Mouse (Mus musculus): ENCODE measurements around the gene Dpm3. TPM values are rescaled to one million over a fixed set of nuclear protein-coding genes. Genes with fewer than 3 reads are reported as not detected.

Dpm3 gene
- polyA plus RNA-seq, 1 experiment = 228 TPM

- Histone ChIP-seq H3K79me2 (ENCODE audit: control insufficient read depth, insufficient read depth) (no peaks in the 10 kb centered on the region), H3K36me3 (ENCODE audit: control insufficient read depth, insufficient read depth) (no peaks in the 10 kb centered on the region), H3K79me3 (ENCODE audit: low read depth) (no peaks in the 10 kb centered on the region), H3K27me3 (ENCODE audit: control insufficient read depth, insufficient read depth, insufficient read length) (no peaks in the 10 kb centered on the region), H3ac (ENCODE audit: control insufficient read depth, insufficient read length, low read depth) (peak overlapping the region; percentile 54), H3K4me3 (ENCODE audit: insufficient read depth, poor library complexity, severe bottlenecking) (no peak overlapping the region)
- no peak for TF ChIP-seq FOSL1 (IDR thresholded peaks at IDR 0.05; ENCODE audit: insufficient read depth, low read length, poor library complexity, severe bottlenecking)
- no peak for TF ChIP-seq USF1 (IDR thresholded peaks at IDR 0.05; ENCODE audit: low read depth)
- TF ChIP-seq MYOG (IDR thresholded peaks at IDR 0.05; ENCODE audit: control insufficient read depth, extremely low read depth, insufficient read length) = no peak
- no peak for TF ChIP-seq MAX (IDR thresholded peaks at IDR 0.05)
- no peak for TF ChIP-seq CTCF (IDR thresholded peaks at IDR 0.05; ENCODE audit: control insufficient read depth, insufficient read depth, insufficient read length)
- no peak for TF ChIP-seq MYOD1 (IDR thresholded peaks at IDR 0.05; ENCODE audit: control insufficient read depth, insufficient read length, low read depth)
- no peak for TF ChIP-seq CEBPB (IDR thresholded peaks at IDR 0.05; ENCODE audit: low read depth)
These were observed 40.3 kb downstream of the Dpm3 start for GRCm38 (mm10) chr3:89299499-89299898.

- Histone ChIP-seq H3K4me3 (ENCODE audit: insufficient read depth, poor library complexity, severe bottlenecking) (no peak overlapping the region), H3K79me2 (ENCODE audit: control insufficient read depth, insufficient read depth) (no peaks in the 10 kb centered on the region), H3K27me3 (ENCODE audit: control insufficient read depth, insufficient read depth, insufficient read length) (no peaks in the 10 kb centered on the region), H3K79me3 (ENCODE audit: low read depth) (no peaks in the 10 kb centered on the region), H3ac (ENCODE audit: control insufficient read depth, insufficient read length, low read depth) (no peak overlapping the region), H3K36me3 (ENCODE audit: control insufficient read depth, insufficient read depth) (no peaks in the 10 kb centered on the region)
- TF ChIP-seq CTCF (IDR thresholded peaks at IDR 0.05; ENCODE audit: control insufficient read depth, insufficient read depth, insufficient read length) (no peak), MYOG (IDR thresholded peaks at IDR 0.05; ENCODE audit: control insufficient read depth, extremely low read depth, insufficient read length) (no peak), CEBPB (IDR thresholded peaks at IDR 0.05; ENCODE audit: low read depth) (no peak), MYOD1 (IDR thresholded peaks at IDR 0.05; ENCODE audit: control insufficient read depth, insufficient read length, low read depth) (no peak), MAX (IDR thresholded peaks at IDR 0.05) (no peak), USF1 (IDR thresholded peaks at IDR 0.05; ENCODE audit: low read depth) (no peak), FOSL1 (IDR thresholded peaks at IDR 0.05; ENCODE audit: insufficient read depth, low read length, poor library complexity, severe bottlenecking) (no peak)
These were observed 40.9 kb downstream of the Dpm3 start for GRCm38 (mm10) chr3:89300071-89300470.

- Histone ChIP-seq H3ac (ENCODE audit: control insufficient read depth, insufficient read length, low read depth) (no peak overlapping the region), H3K36me3 (ENCODE audit: control insufficient read depth, insufficient read depth) (no peaks in the 10 kb centered on the region), H3K79me2 (ENCODE audit: control insufficient read depth, insufficient read depth) (no peaks in the 10 kb centered on the region), H3K27me3 (ENCODE audit: control insufficient read depth, insufficient read depth, insufficient read length) (no peaks in the 10 kb centered on the region), H3K79me3 (ENCODE audit: low read depth) (no peaks in the 10 kb centered on the region), H3K4me3 (ENCODE audit: insufficient read depth, poor library complexity, severe bottlenecking) (no peak overlapping the region)
- no peak for TF ChIP-seq MYOG (IDR thresholded peaks at IDR 0.05; ENCODE audit: control insufficient read depth, extremely low read depth, insufficient read length)
- TF ChIP-seq USF1 (IDR thresholded peaks at IDR 0.05; ENCODE audit: low read depth) = no peak
- no peak for TF ChIP-seq CTCF (IDR thresholded peaks at IDR 0.05; ENCODE audit: control insufficient read depth, insufficient read depth, insufficient read length)
- TF ChIP-seq CEBPB (IDR thresholded peaks at IDR 0.05; ENCODE audit: low read depth) = no peak
- TF ChIP-seq MYOD1 (IDR thresholded peaks at IDR 0.05; ENCODE audit: control insufficient read depth, insufficient read length, low read depth) = no peak
- TF ChIP-seq MAX (IDR thresholded peaks at IDR 0.05) = no peak
- TF ChIP-seq FOSL1 (IDR thresholded peaks at IDR 0.05; ENCODE audit: insufficient read depth, low read length, poor library complexity, severe bottlenecking) = no peak
These were observed 41.4 kb downstream of the Dpm3 start for GRCm38 (mm10) chr3:89300514-89300913.

- Histone ChIP-seq H3K4me3 (ENCODE audit: insufficient read depth, poor library complexity, severe bottlenecking) (no peak overlapping the region), H3K36me3 (ENCODE audit: control insufficient read depth, insufficient read depth) (no peaks in the 10 kb centered on the region), H3K79me2 (ENCODE audit: control insufficient read depth, insufficient read depth) (no peaks in the 10 kb centered on the region), H3K79me3 (ENCODE audit: low read depth) (no peaks in the 10 kb centered on the region), H3ac (ENCODE audit: control insufficient read depth, insufficient read length, low read depth) (no peak overlapping the region), H3K27me3 (ENCODE audit: control insufficient read depth, insufficient read depth, insufficient read length) (no peaks in the 10 kb centered on the region)
- TF ChIP-seq MYOD1 (IDR thresholded peaks at IDR 0.05; ENCODE audit: control insufficient read depth, insufficient read length, low read depth) = no peak
- no peak for TF ChIP-seq FOSL1 (IDR thresholded peaks at IDR 0.05; ENCODE audit: insufficient read depth, low read length, poor library complexity, severe bottlenecking)
- TF ChIP-seq MYOG (IDR thresholded peaks at IDR 0.05; ENCODE audit: control insufficient read depth, extremely low read depth, insufficient read length) = no peak
- no peak for TF ChIP-seq MAX (IDR thresholded peaks at IDR 0.05)
- no peak for TF ChIP-seq USF1 (IDR thresholded peaks at IDR 0.05; ENCODE audit: low read depth)
- no peak for TF ChIP-seq CEBPB (IDR thresholded peaks at IDR 0.05; ENCODE audit: low read depth)
- TF ChIP-seq CTCF (IDR thresholded peaks at IDR 0.05; ENCODE audit: control insufficient read depth, insufficient read depth, insufficient read length) = no peak
These were observed 45.3 kb downstream of the Dpm3 start for GRCm38 (mm10) chr3:89304440-89304839.

GRCm38 (mm10) chr3:89305105-89305504 lies 45.9 kb downstream of the Dpm3 start:
- H3K79me2 ChIP-seq (ENCODE audit: control insufficient read depth, insufficient read depth) = no peaks in the 10 kb centered on the region
- no peaks in the 10 kb centered on the region for H3K36me3 ChIP-seq (ENCODE audit: control insufficient read depth, insufficient read depth)
- H3K27me3 ChIP-seq (ENCODE audit: control insufficient read depth, insufficient read depth, insufficient read length) = no peaks in the 10 kb centered on the region
- no peaks in the 10 kb centered on the region for H3K79me3 ChIP-seq (ENCODE audit: low read depth)
- no peak overlapping the region for H3K4me3 ChIP-seq (ENCODE audit: insufficient read depth, poor library complexity, severe bottlenecking)
- no peak overlapping the region for H3ac ChIP-seq (ENCODE audit: control insufficient read depth, insufficient read length, low read depth)
- TF ChIP-seq MYOG (IDR thresholded peaks at IDR 0.05; ENCODE audit: control insufficient read depth, extremely low read depth, insufficient read length) (no peak), USF1 (IDR thresholded peaks at IDR 0.05; ENCODE audit: low read depth) (no peak), FOSL1 (IDR thresholded peaks at IDR 0.05; ENCODE audit: insufficient read depth, low read length, poor library complexity, severe bottlenecking) (no peak), MAX (IDR thresholded peaks at IDR 0.05) (no peak), CTCF (IDR thresholded peaks at IDR 0.05; ENCODE audit: control insufficient read depth, insufficient read depth, insufficient read length) (no peak), MYOD1 (IDR thresholded peaks at IDR 0.05; ENCODE audit: control insufficient read depth, insufficient read length, low read depth) (no peak), CEBPB (IDR thresholded peaks at IDR 0.05; ENCODE audit: low read depth) (no peak)
